Mouse (Mus musculus): ENCODE measurements around the gene Large1. TPM values are rescaled to one million over a fixed set of nuclear protein-coding genes. Genes with fewer than 3 reads are reported as not detected.

Large1 gene
- polyA plus RNA-seq, 1 experiment from 2014 or later: 6.6 TPM

- no peak overlapping the region for H3K27ac ChIP-seq (replicated peaks; ENCODE audit: low read depth, low read length)
- no peak overlapping the region for H3K9ac ChIP-seq (ENCODE audit: low read length)
- DNase-seq (ENCODE audit: low spot score) (no peak), ATAC-seq (ENCODE audit: insufficient number of reproducible peaks, low FRiP score, low TSS enrichment, low read depth) (no peak)
- no peaks in the 10 kb centered on the region for H3K4me1 ChIP-seq (ENCODE audit: control insufficient read depth, insufficient read depth, low read length)
- no peaks in the 10 kb centered on the region for H3K27me3 ChIP-seq (ENCODE audit: control insufficient read depth, insufficient read depth, low read length)
- H3K36me3 ChIP-seq (ENCODE audit: control insufficient read depth, insufficient read depth, low read length): no peaks in the 10 kb centered on the region
- H3K4me2 ChIP-seq (ENCODE audit: low read depth, severe bottlenecking): no peak overlapping the region
- 74% methylated on average over 1 of the region's 1 CpGs for WGBS
- no peak overlapping the region for H3K4me3 ChIP-seq (ENCODE audit: low read depth, low read length)
- no peaks in the 10 kb centered on the region for H3K9me3 ChIP-seq (ENCODE audit: control insufficient read depth, low read length)
Observed at GRCm38 (mm10) chr8:73061410-73061809, 291.9 kb downstream of the Large1 start.

GRCm38 (mm10) chr8:73054726-73055125 is 298.6 kb downstream of the Large1 start:
- H3K4me3 ChIP-seq (ENCODE audit: low read depth, low read length): no peak overlapping the region
- no peak overlapping the region for H3K27ac ChIP-seq (replicated peaks; ENCODE audit: low read depth, low read length)
- DNase-seq (ENCODE audit: low spot score): no peak
- H3K4me1 ChIP-seq (ENCODE audit: control insufficient read depth, insufficient read depth, low read length): no peaks in the 10 kb centered on the region
- H3K36me3 ChIP-seq (ENCODE audit: control insufficient read depth, insufficient read depth, low read length): no peaks in the 10 kb centered on the region
- no peak overlapping the region for H3K4me2 ChIP-seq (ENCODE audit: low read depth, severe bottlenecking)
- no peak for ATAC-seq (ENCODE audit: insufficient number of reproducible peaks, low FRiP score, low TSS enrichment, low read depth)
- no peaks in the 10 kb centered on the region for H3K9me3 ChIP-seq (ENCODE audit: control insufficient read depth, low read length)
- H3K27me3 ChIP-seq (ENCODE audit: control insufficient read depth, insufficient read depth, low read length): no peaks in the 10 kb centered on the region
- WGBS: 86% methylated on average over 1 of the region's 1 CpGs
- no peak overlapping the region for H3K9ac ChIP-seq (ENCODE audit: low read length)

- Histone ChIP-seq H3K9me3 (ENCODE audit: control insufficient read depth, low read length) (no peaks in the 10 kb centered on the region), H3K4me1 (ENCODE audit: control insufficient read depth, insufficient read depth, low read length) (no peaks in the 10 kb centered on the region), H3K27me3 (ENCODE audit: control insufficient read depth, insufficient read depth, low read length) (no peaks in the 10 kb centered on the region), H3K4me3 (ENCODE audit: low read depth, low read length) (no peak overlapping the region), H3K36me3 (ENCODE audit: control insufficient read depth, insufficient read depth, low read length) (no peaks in the 10 kb centered on the region), H3K27ac (replicated peaks; ENCODE audit: low read depth, low read length) (no peak overlapping the region), H3K4me2 (ENCODE audit: low read depth, severe bottlenecking) (no peak overlapping the region), H3K9ac (ENCODE audit: low read length) (no peak overlapping the region)
- ATAC-seq (ENCODE audit: insufficient number of reproducible peaks, low FRiP score, low TSS enrichment, low read depth) (no peak), DNase-seq (ENCODE audit: low spot score) (no peak)
- 92% methylated on average over 3 of the region's 3 CpGs for WGBS
Observed at GRCm38 (mm10) chr8:73053878-73054277, 299.5 kb downstream of the Large1 start.

- no peaks in the 10 kb centered on the region for H3K27me3 ChIP-seq (ENCODE audit: control insufficient read depth, insufficient read depth, low read length)
- H3K9me3 ChIP-seq (ENCODE audit: control insufficient read depth, low read length): no peaks in the 10 kb centered on the region
- H3K4me2 ChIP-seq (ENCODE audit: low read depth, severe bottlenecking): no peak overlapping the region
- H3K4me1 ChIP-seq (ENCODE audit: control insufficient read depth, insufficient read depth, low read length): no peaks in the 10 kb centered on the region
- H3K27ac ChIP-seq (replicated peaks; ENCODE audit: low read depth, low read length): no peak overlapping the region
- no peak overlapping the region for H3K4me3 ChIP-seq (ENCODE audit: low read depth, low read length)
- DNase-seq (ENCODE audit: low spot score) (no peak), ATAC-seq (ENCODE audit: insufficient number of reproducible peaks, low FRiP score, low TSS enrichment, low read depth) (no peak)
- no peaks in the 10 kb centered on the region for H3K36me3 ChIP-seq (ENCODE audit: control insufficient read depth, insufficient read depth, low read length)
- WGBS: 33% methylated on average over 1 of the region's 1 CpGs
- H3K9ac ChIP-seq (ENCODE audit: low read length): no peak overlapping the region
Observed at GRCm38 (mm10) chr8:73052414-73052813, 300.9 kb downstream of the Large1 start.

- Histone ChIP-seq H3K4me1 (ENCODE audit: control insufficient read depth, insufficient read depth, low read length) (no peaks in the 10 kb centered on the region), H3K4me2 (ENCODE audit: low read depth, severe bottlenecking) (no peak overlapping the region), H3K4me3 (ENCODE audit: low read depth, low read length) (no peak overlapping the region), H3K9me3 (ENCODE audit: control insufficient read depth, low read length) (no peaks in the 10 kb centered on the region), H3K27me3 (ENCODE audit: control insufficient read depth, insufficient read depth, low read length) (no peaks in the 10 kb centered on the region), H3K9ac (ENCODE audit: low read length) (no peak overlapping the region), H3K36me3 (ENCODE audit: control insufficient read depth, insufficient read depth, low read length) (no peaks in the 10 kb centered on the region), H3K27ac (replicated peaks; ENCODE audit: low read depth, low read length) (no peak overlapping the region)
- DNase-seq (ENCODE audit: low spot score) (no peak), ATAC-seq (ENCODE audit: insufficient number of reproducible peaks, low FRiP score, low TSS enrichment, low read depth) (no peak)
- 84% methylated on average over 3 of the region's 3 CpGs for WGBS
Observed at GRCm38 (mm10) chr8:73048136-73048535, 305.2 kb downstream of the Large1 start.

GRCm38 (mm10) chr8:73029787-73030186 is 323.6 kb downstream of the Large1 start:
- Histone ChIP-seq H3K4me1 (ENCODE audit: control insufficient read depth, insufficient read depth, low read length) (no peaks in the 10 kb centered on the region), H3K27me3 (ENCODE audit: control insufficient read depth, insufficient read depth, low read length) (no peaks in the 10 kb centered on the region), H3K9me3 (ENCODE audit: control insufficient read depth, low read length) (no peaks in the 10 kb centered on the region), H3K27ac (replicated peaks; ENCODE audit: low read depth, low read length) (no peak overlapping the region), H3K9ac (ENCODE audit: low read length) (no peak overlapping the region), H3K4me2 (ENCODE audit: low read depth, severe bottlenecking) (no peak overlapping the region), H3K36me3 (ENCODE audit: control insufficient read depth, insufficient read depth, low read length) (no peaks in the 10 kb centered on the region), H3K4me3 (ENCODE audit: low read depth, low read length) (no peak overlapping the region)
- ATAC-seq (ENCODE audit: insufficient number of reproducible peaks, low FRiP score, low TSS enrichment, low read depth): no peak
- no peak for DNase-seq (ENCODE audit: low spot score)

GRCm38 (mm10) chr8:73018241-73018640 is 335.1 kb downstream of the Large1 start:
- Histone ChIP-seq H3K9ac (ENCODE audit: low read length) (no peak overlapping the region), H3K27ac (replicated peaks; ENCODE audit: low read depth, low read length) (no peak overlapping the region), H3K4me3 (ENCODE audit: low read depth, low read length) (no peak overlapping the region), H3K4me1 (ENCODE audit: control insufficient read depth, insufficient read depth, low read length) (no peaks in the 10 kb centered on the region), H3K4me2 (ENCODE audit: low read depth, severe bottlenecking) (no peak overlapping the region), H3K36me3 (ENCODE audit: control insufficient read depth, insufficient read depth, low read length) (no peaks in the 10 kb centered on the region), H3K27me3 (ENCODE audit: control insufficient read depth, insufficient read depth, low read length) (no peaks in the 10 kb centered on the region), H3K9me3 (ENCODE audit: control insufficient read depth, low read length) (no peaks in the 10 kb centered on the region)
- no peak for DNase-seq (ENCODE audit: low spot score)
- 85% methylated on average over 1 of the region's 1 CpGs for WGBS
- ATAC-seq (ENCODE audit: insufficient number of reproducible peaks, low FRiP score, low TSS enrichment, low read depth): no peak

GRCm38 (mm10) chr8:73017601-73018000 is 335.7 kb downstream of the Large1 start:
- Histone ChIP-seq H3K27me3 (ENCODE audit: control insufficient read depth, insufficient read depth, low read length) (no peaks in the 10 kb centered on the region), H3K9ac (ENCODE audit: low read length) (no peak overlapping the region), H3K9me3 (ENCODE audit: control insufficient read depth, low read length) (no peaks in the 10 kb centered on the region), H3K4me2 (ENCODE audit: low read depth, severe bottlenecking) (no peak overlapping the region), H3K4me1 (ENCODE audit: control insufficient read depth, insufficient read depth, low read length) (no peaks in the 10 kb centered on the region), H3K4me3 (ENCODE audit: low read depth, low read length) (no peak overlapping the region), H3K27ac (replicated peaks; ENCODE audit: low read depth, low read length) (no peak overlapping the region), H3K36me3 (ENCODE audit: control insufficient read depth, insufficient read depth, low read length) (no peaks in the 10 kb centered on the region)
- WGBS: 93% methylated on average over 1 of the region's 1 CpGs
- ATAC-seq (ENCODE audit: insufficient number of reproducible peaks, low FRiP score, low TSS enrichment, low read depth): no peak
- no peak for DNase-seq (ENCODE audit: low spot score)

- WGBS: 87% methylated on average over 2 of the region's 2 CpGs
- Histone ChIP-seq H3K27me3 (ENCODE audit: control insufficient read depth, insufficient read depth, low read length) (no peaks in the 10 kb centered on the region), H3K4me3 (ENCODE audit: low read depth, low read length) (no peak overlapping the region), H3K36me3 (ENCODE audit: control insufficient read depth, insufficient read depth, low read length) (no peaks in the 10 kb centered on the region), H3K27ac (replicated peaks; ENCODE audit: low read depth, low read length) (no peak overlapping the region), H3K9ac (ENCODE audit: low read length) (no peak overlapping the region), H3K9me3 (ENCODE audit: control insufficient read depth, low read length) (no peaks in the 10 kb centered on the region), H3K4me2 (ENCODE audit: low read depth, severe bottlenecking) (no peak overlapping the region), H3K4me1 (ENCODE audit: control insufficient read depth, insufficient read depth, low read length) (no peaks in the 10 kb centered on the region)
- ATAC-seq (ENCODE audit: insufficient number of reproducible peaks, low FRiP score, low TSS enrichment, low read depth): no peak
- no peak for DNase-seq (ENCODE audit: low spot score)
Observed at GRCm38 (mm10) chr8:73016303-73016702, 337.0 kb downstream of the Large1 start.

Measured in limb, embryonic 11.5 days (tissue).